Mouse (Mus musculus): ENCODE data around the gene Vmp1. TPM values are rescaled to one million over a fixed set of nuclear protein-coding genes. Genes with fewer than 3 reads are reported as not detected.
A peak's percentile ranks its signal among the peaks of the same experiment; 100 is the strongest.

The Vmp1 gene
- polyA plus RNA-seq, 1 experiment from 2014 or later, result 95.0 TPM

- no peaks in the 10 kb centered on the region for H3K9me3 ChIP-seq (replicated peaks; ENCODE audit: control insufficient read depth, low read length)
- no peaks in the 10 kb centered on the region for H3K27me3 ChIP-seq (ENCODE audit: control insufficient read depth, insufficient read depth, low read length)
- H3K9ac ChIP-seq (ENCODE audit: low read length), result no peak overlapping the region
- H3K4me1 ChIP-seq (ENCODE audit: control insufficient read depth, insufficient read depth, low read length), result no peaks in the 10 kb centered on the region
- no peak overlapping the region for H3K4me2 ChIP-seq (ENCODE audit: low read depth, low read length)
- ATAC-seq (replicated peaks; ENCODE audit: extremely low read depth, insufficient read depth, low FRiP score), result no peak
- H3K36me3 ChIP-seq (ENCODE audit: control insufficient read depth, insufficient read depth), result peaks cover 9% of the 10 kb centered on the region
- no peak overlapping the region; the same call in 1 of the 2 replicates for H3K27ac ChIP-seq (ENCODE audit: low read length)
- no peak overlapping the region for H3K4me3 ChIP-seq (ENCODE audit: low read length)
- 86% methylated on average over 3 of the region's 3 CpGs for WGBS
These were observed 79.3 kb downstream of the Vmp1 start for GRCm38 (mm10) chr11:86604289-86604688.

- no peak overlapping the region for H3K4me2 ChIP-seq (ENCODE audit: low read depth, low read length)
- no peak overlapping the region for H3K4me3 ChIP-seq (ENCODE audit: low read length)
- no peaks in the 10 kb centered on the region for H3K27me3 ChIP-seq (ENCODE audit: control insufficient read depth, insufficient read depth, low read length)
- H3K9me3 ChIP-seq (replicated peaks; ENCODE audit: control insufficient read depth, low read length), result no peaks in the 10 kb centered on the region
- H3K4me1 ChIP-seq (ENCODE audit: control insufficient read depth, insufficient read depth, low read length), result no peaks in the 10 kb centered on the region
- peaks cover 9% of the 10 kb centered on the region for H3K36me3 ChIP-seq (ENCODE audit: control insufficient read depth, insufficient read depth)
- 92% methylated on average over 1 of the region's 1 CpGs for WGBS
- H3K27ac ChIP-seq (ENCODE audit: low read length), result no peak overlapping the region; the same call in 1 of the 2 replicates
- no peak for ATAC-seq (replicated peaks; ENCODE audit: extremely low read depth, insufficient read depth, low FRiP score)
- no peak overlapping the region for H3K9ac ChIP-seq (ENCODE audit: low read length)
These were observed 79.9 kb downstream of the Vmp1 start for GRCm38 (mm10) chr11:86603719-86604118.

- no peak overlapping the region for H3K27ac ChIP-seq (ENCODE audit: low read length)
- no peaks in the 10 kb centered on the region for H3K9me3 ChIP-seq (replicated peaks; ENCODE audit: control insufficient read depth, low read length)
- no peak overlapping the region for H3K4me2 ChIP-seq (ENCODE audit: low read depth, low read length)
- peaks cover 9% of the 10 kb centered on the region for H3K36me3 ChIP-seq (ENCODE audit: control insufficient read depth, insufficient read depth)
- 58% methylated on average over 3 of the region's 3 CpGs for WGBS
- no peak for ATAC-seq (replicated peaks; ENCODE audit: extremely low read depth, insufficient read depth, low FRiP score)
- H3K4me1 ChIP-seq (ENCODE audit: control insufficient read depth, insufficient read depth, low read length), result no peaks in the 10 kb centered on the region
- H3K27me3 ChIP-seq (ENCODE audit: control insufficient read depth, insufficient read depth, low read length), result no peaks in the 10 kb centered on the region
- H3K4me3 ChIP-seq (ENCODE audit: low read length), result no peak overlapping the region
- H3K9ac ChIP-seq (ENCODE audit: low read length), result no peak overlapping the region
These were observed 81.5 kb downstream of the Vmp1 start for GRCm38 (mm10) chr11:86602116-86602515.

- no peak overlapping the region for H3K9ac ChIP-seq (ENCODE audit: low read length)
- no peak overlapping the region for H3K27ac ChIP-seq (ENCODE audit: low read length)
- ATAC-seq (replicated peaks; ENCODE audit: extremely low read depth, insufficient read depth, low FRiP score), result no peak
- 79% methylated on average over 7 of the region's 7 CpGs for WGBS
- H3K4me3 ChIP-seq (ENCODE audit: low read length), result no peak overlapping the region
- no peak overlapping the region for H3K4me2 ChIP-seq (ENCODE audit: low read depth, low read length)
- H3K27me3 ChIP-seq (ENCODE audit: control insufficient read depth, insufficient read depth, low read length), result no peaks in the 10 kb centered on the region
- no peaks in the 10 kb centered on the region for H3K4me1 ChIP-seq (ENCODE audit: control insufficient read depth, insufficient read depth, low read length)
- H3K36me3 ChIP-seq (ENCODE audit: control insufficient read depth, insufficient read depth), result no peaks in the 10 kb centered on the region
- H3K9me3 ChIP-seq (replicated peaks; ENCODE audit: control insufficient read depth, low read length), result no peaks in the 10 kb centered on the region
These were observed 83.5 kb downstream of the Vmp1 start for GRCm38 (mm10) chr11:86600209-86600557.

- H3K27ac ChIP-seq (ENCODE audit: low read length), result no peak overlapping the region
- 74% methylated on average over 4 of the region's 4 CpGs for WGBS
- H3K9me3 ChIP-seq (replicated peaks; ENCODE audit: control insufficient read depth, low read length), result no peaks in the 10 kb centered on the region
- no peaks in the 10 kb centered on the region for H3K27me3 ChIP-seq (ENCODE audit: control insufficient read depth, insufficient read depth, low read length)
- no peak overlapping the region for H3K4me3 ChIP-seq (ENCODE audit: low read length)
- ATAC-seq (replicated peaks; ENCODE audit: extremely low read depth, insufficient read depth, low FRiP score), result no peak
- no peak overlapping the region for H3K9ac ChIP-seq (ENCODE audit: low read length)
- H3K4me1 ChIP-seq (ENCODE audit: control insufficient read depth, insufficient read depth, low read length), result no peaks in the 10 kb centered on the region
- H3K4me2 ChIP-seq (ENCODE audit: low read depth, low read length), result no peak overlapping the region
- H3K36me3 ChIP-seq (ENCODE audit: control insufficient read depth, insufficient read depth), result no peaks in the 10 kb centered on the region
These were observed 84.0 kb downstream of the Vmp1 start for GRCm38 (mm10) chr11:86599378-86600208.

GRCm38 (mm10) chr11:86598572-86598971 is 85.1 kb downstream of the Vmp1 start:
- Histone ChIP-seq H3K36me3 (ENCODE audit: control insufficient read depth, insufficient read depth) (no peaks in the 10 kb centered on the region), H3K9ac (ENCODE audit: low read length) (no peak overlapping the region), H3K9me3 (replicated peaks; ENCODE audit: control insufficient read depth, low read length) (no peaks in the 10 kb centered on the region), H3K27ac (ENCODE audit: low read length) (no peak overlapping the region), H3K4me1 (ENCODE audit: control insufficient read depth, insufficient read depth, low read length) (0 out of 2 replicates have a peak, but pooled peaks cover 5% of the 10 kb centered on the region), H3K4me3 (ENCODE audit: low read length) (no peak overlapping the region), H3K4me2 (ENCODE audit: low read depth, low read length) (no peak overlapping the region), H3K27me3 (ENCODE audit: control insufficient read depth, insufficient read depth, low read length) (no peaks in the 10 kb centered on the region)
- WGBS, result 91% methylated on average over 1 of the region's 1 CpGs
- no peak for ATAC-seq (replicated peaks; ENCODE audit: extremely low read depth, insufficient read depth, low FRiP score)

GRCm38 (mm10) chr11:86598154-86598553 is 85.5 kb downstream of the Vmp1 start:
- H3K27me3 ChIP-seq (ENCODE audit: control insufficient read depth, insufficient read depth, low read length), result no peaks in the 10 kb centered on the region
- no peak overlapping the region for H3K27ac ChIP-seq (ENCODE audit: low read length)
- ATAC-seq (replicated peaks; ENCODE audit: extremely low read depth, insufficient read depth, low FRiP score), result no peak
- 0 out of 2 replicates have a peak, but pooled peaks cover 9% of the 10 kb centered on the region for H3K4me1 ChIP-seq (ENCODE audit: control insufficient read depth, insufficient read depth, low read length)
- no peaks in the 10 kb centered on the region for H3K36me3 ChIP-seq (ENCODE audit: control insufficient read depth, insufficient read depth)
- H3K4me3 ChIP-seq (ENCODE audit: low read length), result no peak overlapping the region
- H3K4me2 ChIP-seq (ENCODE audit: low read depth, low read length), result no peak overlapping the region
- no peak overlapping the region for H3K9ac ChIP-seq (ENCODE audit: low read length)
- H3K9me3 ChIP-seq (replicated peaks; ENCODE audit: control insufficient read depth, low read length), result no peaks in the 10 kb centered on the region
- 92% methylated on average over 5 of the region's 5 CpGs for WGBS

- Histone ChIP-seq H3K4me2 (ENCODE audit: low read depth, low read length) (no peak overlapping the region), H3K9me3 (replicated peaks; ENCODE audit: control insufficient read depth, low read length) (no peaks in the 10 kb centered on the region), H3K4me3 (ENCODE audit: low read length) (no peak overlapping the region), H3K4me1 (ENCODE audit: control insufficient read depth, insufficient read depth, low read length) (peaks cover 15% of the 10 kb centered on the region), H3K27me3 (ENCODE audit: control insufficient read depth, insufficient read depth, low read length) (no peaks in the 10 kb centered on the region), H3K27ac (ENCODE audit: low read length) (no peak overlapping the region), H3K9ac (ENCODE audit: low read length) (no peak overlapping the region), H3K36me3 (ENCODE audit: control insufficient read depth, insufficient read depth) (no peaks in the 10 kb centered on the region)
- no peak for ATAC-seq (replicated peaks; ENCODE audit: extremely low read depth, insufficient read depth, low FRiP score)
- 84% methylated on average over 3 of the region's 3 CpGs for WGBS
These were observed 86.7 kb downstream of the Vmp1 start for GRCm38 (mm10) chr11:86596976-86597375.

- Histone ChIP-seq H3K27ac (ENCODE audit: low read length) (0 out of 2 replicates have a peak overlapping the region, but pooled peaks have one; percentile 30), H3K9ac (ENCODE audit: low read length) (no peak overlapping the region), H3K4me2 (ENCODE audit: low read depth, low read length) (no peak overlapping the region), H3K4me3 (ENCODE audit: low read length) (no peak overlapping the region), H3K27me3 (ENCODE audit: control insufficient read depth, insufficient read depth, low read length) (no peaks in the 10 kb centered on the region), H3K9me3 (replicated peaks; ENCODE audit: control insufficient read depth, low read length) (no peaks in the 10 kb centered on the region), H3K4me1 (ENCODE audit: control insufficient read depth, insufficient read depth, low read length) (peaks cover 15% of the 10 kb centered on the region), H3K36me3 (ENCODE audit: control insufficient read depth, insufficient read depth) (no peaks in the 10 kb centered on the region)
- WGBS, result 71% methylated on average over 7 of the region's 7 CpGs
- no peak for ATAC-seq (replicated peaks; ENCODE audit: extremely low read depth, insufficient read depth, low FRiP score)
These were observed 87.3 kb downstream of the Vmp1 start for GRCm38 (mm10) chr11:86596187-86596960.

All from heart, embryonic 16.5 days (tissue).